Mouse (Mus musculus) lung, adult 2 months (tissue): Measurements from ENCODE around the gene Oxt.

ENCODE experiments used
- CTCF ChIP-seq: fragments of 200-500 bp; IDR thresholded peaks from 2 replicates; pipeline ENCODE4 v1.5.1; 2011; ENCODE audit warnings: mild to moderate bottlenecking, low read length, control low read depth; ENCODE audit not compliant: insufficient read depth
- POLR2A ChIP-seq: fragments of 200-500 bp; IDR thresholded peaks from 2 replicates; pipeline ENCODE4 v1.6.1; 2011; ENCODE audit warnings: low read depth, mild to moderate bottlenecking, control low read depth, low read length, borderline replicate concordance; ENCODE audit errors: extremely low read depth

GRCm38 (mm10) chr2:130589157-130589556 lies 13.2 kb downstream of the Oxt start:
- TF ChIP-seq POLR2A (no peak), CTCF (no peak)
